Mouse (Mus musculus) liver, adult 2 months (tissue): ENCODE results near the gene Erv3.

ENCODE experiments used
- CTCF ChIP-seq: fragments of 200-500 bp; IDR thresholded peaks from 2 replicates; pipeline ENCODE4 v1.5.1; 2011; ENCODE audit warnings: low read depth, low read length, control low read depth
- POLR2A ChIP-seq: fragments of 200-500 bp; IDR thresholded peaks from 2 replicates; pipeline ENCODE4 v1.6.1; 2011; ENCODE audit warnings: low read length, control low read depth; ENCODE audit not compliant: insufficient read depth; ENCODE audit errors: extremely low read depth

- TF ChIP-seq POLR2A (no peak), CTCF (no peak)
Observed at GRCm38 (mm10) chr2:131807660-131808059, 51.9 kb downstream of the Erv3 start.
